Mouse (Mus musculus) forebrain, embryonic 15.5 days (tissue): ENCODE measurements around the gene Mrps18b. TPM values are rescaled to one million over a fixed set of nuclear protein-coding genes. Genes with fewer than 3 reads are reported as not detected.
A peak's percentile ranks its signal among the peaks of the same experiment; 100 is the strongest.

Experiments used
- ATAC-seq: fragments of 200-750 bp; cut with Nextera tagmentation; replicated peaks from 2 replicates; pipeline ENCODE4 v1.8.0; 2017; ENCODE audit warnings: mild to moderate bottlenecking, moderate TSS enrichment, moderate library complexity
- H3K27ac ChIP-seq: fragments of 300-500 bp; sonication (generic); replicated peaks from 2 replicates; pipeline ENCODE4 v1.5.1; 2015; ENCODE audit warnings: mild to moderate bottlenecking, inconsistent platforms
- H3K27me3 ChIP-seq: fragments of 300-500 bp; sonication (generic); 2 replicates; pipeline ENCODE4 v1.6.1; 2015; ENCODE audit warnings: inconsistent platforms
- H3K36me3 ChIP-seq: fragments of 300-500 bp; sonication (generic); 2 replicates; pipeline ENCODE4 v1.6.1; 2015; ENCODE audit warnings: mild to moderate bottlenecking, inconsistent platforms
- H3K4me1 ChIP-seq: fragments of 300-500 bp; sonication (generic); 2 replicates; pipeline ENCODE4 v1.6.1; 2015; ENCODE audit warnings: inconsistent platforms
- H3K4me2 ChIP-seq: fragments of 300-500 bp; sonication (generic); replicated peaks from 2 replicates; pipeline ENCODE4 v1.6.1; 2015; ENCODE audit warnings: mild to moderate bottlenecking, inconsistent platforms
- H3K4me3 ChIP-seq: fragments of 300-500 bp; sonication (generic); 2 replicates; pipeline ENCODE4 v1.5.1; 2015; ENCODE audit warnings: mild to moderate bottlenecking, inconsistent platforms
- H3K9ac ChIP-seq: fragments of 300-500 bp; sonication (generic); replicated peaks from 2 replicates; pipeline ENCODE4 v1.6.1; 2015; ENCODE audit warnings: mild to moderate bottlenecking, inconsistent platforms
- H3K9me3 ChIP-seq: fragments of 300-500 bp; sonication (generic); 2 replicates; pipeline ENCODE4 v1.6.1; 2016; ENCODE audit warnings: inconsistent platforms
- WGBS: fragments of 180-500 bp; shearing (Covaris S2); methylation state at CpG from one replicate; pipeline ENCODE4 v1.1.7; 2015; ENCODE audit warnings: mixed read lengths; 5-methylcytosine and 5-hydroxymethylcytosine counted together
- polyA plus RNA-seq: library from polyadenylated mRNA; unstranded; fragments of >200 nt; fragmentation: Nextera tagmentation; extraction: Ambion mirVana; gene quantifications from 2 replicates; pipeline ENCODE4 v1.2.1, GENCODE M21; 2015

Gene Mrps18b
- polyA plus RNA-seq, 1 experiment from 2014 or later: 54.1 TPM

GRCm38 (mm10) chr17:35896781-35897643 lies 19.2 kb downstream of the Mrps18b start, which contains the start of gene 2310061I04Rik:
Gene 2310061I04Rik (minus strand): TSS chr17:35897431.
- H3K36me3 ChIP-seq: peaks cover 63% of the 10 kb centered on the region
- under 1% methylated on average over 62 of the region's 86 CpGs for WGBS

GRCm38 (mm10) chr17:35887725-35888124 lies 28.5 kb downstream of the Mrps18b start:
- Histone ChIP-seq H3K9me3 (no peaks in the 10 kb centered on the region), H3K9ac (no peak overlapping the region), H3K4me2 (no peak overlapping the region), H3K4me3 (no peak overlapping the region), H3K36me3 (peaks cover 89% of the 10 kb centered on the region), H3K4me1 (no peaks in the 10 kb centered on the region), H3K27ac (no peak overlapping the region), H3K27me3 (no peaks in the 10 kb centered on the region)
- 79% methylated on average over 15 of the region's 17 CpGs for WGBS
- ATAC-seq: no peak

More at GRCm38 (mm10) chr17:35896781-35897643, 19.2 kb downstream of the Mrps18b start, which contains the start of gene 2310061I04Rik:
- H3K27ac ChIP-seq: peak within 1 kb of the TSS; percentile 94
- H3K27me3 ChIP-seq: no peaks in the 10 kb centered on the region
- H3K4me1 ChIP-seq: peaks cover 21% of the 10 kb centered on the region
- no peaks in the 10 kb centered on the region for H3K9me3 ChIP-seq
- peak within 1 kb of the TSS; percentile 66 for H3K4me3 ChIP-seq
- peak; percentile 93 for ATAC-seq
- peak within 1 kb of the TSS; percentile 95 for H3K4me2 ChIP-seq
- peak within 1 kb of the TSS; percentile 87 for H3K9ac ChIP-seq

GRCm38 (mm10) chr17:35883777-35884176 lies 32.4 kb downstream of the Mrps18b start:
- Histone ChIP-seq H3K27ac (no peak overlapping the region), H3K9ac (no peak overlapping the region), H3K4me1 (peaks cover 16% of the 10 kb centered on the region), H3K27me3 (no peaks in the 10 kb centered on the region), H3K36me3 (peaks cover 69% of the 10 kb centered on the region), H3K4me2 (no peak overlapping the region), H3K9me3 (no peaks in the 10 kb centered on the region), H3K4me3 (no peak overlapping the region)
- 96% methylated on average over 14 of the region's 14 CpGs for WGBS
- no peak for ATAC-seq

GRCm38 (mm10) chr17:35882924-35883323 lies 33.3 kb downstream of the Mrps18b start:
- 90% methylated on average over 17 of the region's 17 CpGs for WGBS
- no peaks in the 10 kb centered on the region for H3K27me3 ChIP-seq
- H3K27ac ChIP-seq: no peak overlapping the region
- peaks cover 61% of the 10 kb centered on the region for H3K36me3 ChIP-seq
- no peaks in the 10 kb centered on the region for H3K9me3 ChIP-seq
- no peak for ATAC-seq
- no peak overlapping the region for H3K9ac ChIP-seq
- H3K4me2 ChIP-seq: no peak overlapping the region
- H3K4me1 ChIP-seq: peaks cover 16% of the 10 kb centered on the region
- no peak overlapping the region for H3K4me3 ChIP-seq

- peak; percentile 93 for ATAC-seq
- H3K9me3 ChIP-seq: no peaks in the 10 kb centered on the region
- H3K4me3 ChIP-seq: peak within 1 kb of the TSS; percentile 82
- no peaks in the 10 kb centered on the region for H3K27me3 ChIP-seq
- H3K27ac ChIP-seq: peak within 1 kb of the TSS; percentile 77
- peak within 1 kb of the TSS; percentile 76 for H3K9ac ChIP-seq
- WGBS: 5% methylated on average over 66 of the region's 66 CpGs
- peak within 1 kb of the TSS; percentile 87 for H3K4me2 ChIP-seq
- H3K4me1 ChIP-seq: peaks cover 16% of the 10 kb centered on the region
- peaks cover 42% of the 10 kb centered on the region for H3K36me3 ChIP-seq
These were observed 36.7 kb downstream of the Mrps18b start, which contains the start of gene Dhx16 for GRCm38 (mm10) chr17:35879245-35880057. Gene Dhx16 (plus strand): TSS chr17:35879819.

- no peak overlapping the region for H3K4me3 ChIP-seq
- peaks cover 19% of the 10 kb centered on the region for H3K36me3 ChIP-seq
- no peak overlapping the region for H3K4me2 ChIP-seq
- H3K27ac ChIP-seq: no peak overlapping the region
- 84% methylated on average over 6 of the region's 6 CpGs for whole genome bisulfite sequencing
- no peak overlapping the region for H3K9ac ChIP-seq
- ATAC-seq: no peak
- no peaks in the 10 kb centered on the region for H3K27me3 ChIP-seq
- peaks cover 40% of the 10 kb centered on the region for H3K4me1 ChIP-seq
- H3K9me3 ChIP-seq: no peaks in the 10 kb centered on the region
These were observed 41.5 kb downstream of the Mrps18b start for GRCm38 (mm10) chr17:35874721-35875120.

- Histone ChIP-seq H3K9me3 (no peaks in the 10 kb centered on the region), H3K4me3 (no peak overlapping the region), H3K4me2 (peak overlapping the region; percentile 9; the same call in 1 of the 2 replicates), H3K4me1 (peaks cover 46% of the 10 kb centered on the region), H3K36me3 (peaks cover 19% of the 10 kb centered on the region), H3K9ac (peak overlapping the region; percentile 30; the same call in 1 of the 2 replicates), H3K27ac (0 out of 2 replicates have a peak overlapping the region, but pooled peaks have one; percentile 11), H3K27me3 (no peaks in the 10 kb centered on the region)
- 34% methylated on average over 21 of the region's 21 CpGs for WGBS
- ATAC-seq: peak; percentile 32
These were observed 42.2 kb downstream of the Mrps18b start for GRCm38 (mm10) chr17:35873774-35874519.

GRCm38 (mm10) chr17:35870884-35871696 lies 45.1 kb downstream of the Mrps18b start:
- H3K9me3 ChIP-seq: no peaks in the 10 kb centered on the region
- no peak for ATAC-seq
- no peaks in the 10 kb centered on the region for H3K27me3 ChIP-seq
- H3K4me3 ChIP-seq: peak overlapping the region; percentile 64; the same call in 1 of the 2 replicates
- H3K27ac ChIP-seq: peak overlapping the region; percentile 47; the same call in 1 of the 2 replicates
- H3K4me1 ChIP-seq: peaks cover 68% of the 10 kb centered on the region
- peak overlapping the region; percentile 76 for H3K4me2 ChIP-seq
- WGBS: 90% methylated on average over 8 of the region's 8 CpGs
- H3K36me3 ChIP-seq: peaks cover 16% of the 10 kb centered on the region
- H3K9ac ChIP-seq: peak overlapping the region; percentile 89

- WGBS: 74% methylated on average over 9 of the region's 9 CpGs
- H3K4me1 ChIP-seq: peaks cover 68% of the 10 kb centered on the region
- ATAC-seq: no peak
These were observed 45.9 kb downstream of the Mrps18b start for GRCm38 (mm10) chr17:35870151-35870883.

GRCm38 (mm10) chr17:35869346-35870067 lies 46.7 kb downstream of the Mrps18b start:
- Histone ChIP-seq H3K9me3 (no peaks in the 10 kb centered on the region), H3K9ac (peak overlapping the region; percentile 89), H3K36me3 (peaks cover 8% of the 10 kb centered on the region), H3K27me3 (no peaks in the 10 kb centered on the region), H3K4me2 (peak overlapping the region; percentile 76), H3K4me3 (peak overlapping the region; percentile 64), H3K4me1 (peaks cover 76% of the 10 kb centered on the region), H3K27ac (peak overlapping the region; percentile 97)
- no peak for ATAC-seq
- 3% methylated on average over 7 of the region's 7 CpGs for WGBS

More at GRCm38 (mm10) chr17:35870151-35870883, 45.9 kb downstream of the Mrps18b start:
- H3K4me3 ChIP-seq: peak overlapping the region; percentile 64
- H3K9me3 ChIP-seq: no peaks in the 10 kb centered on the region
- H3K9ac ChIP-seq: peak overlapping the region; percentile 89
- peaks cover 15% of the 10 kb centered on the region for H3K36me3 ChIP-seq
- H3K27me3 ChIP-seq: no peaks in the 10 kb centered on the region
- H3K27ac ChIP-seq: peak overlapping the region; percentile 47; the same call in 1 of the 2 replicates
- H3K4me2 ChIP-seq: peak overlapping the region; percentile 76
